Mouse (Mus musculus) brain, embryonic 14.5 days (tissue): ENCODE measurements at regions not wholly inside any gene's neighbourhood (a gene's known extent, or its start where the extent isn't known, plus 50 kb on each side); places are given as distances from the start of the nearest gene placed in this dataset.

Source experiments
- CTCF ChIP-seq: fragments of 200-500 bp; IDR thresholded peaks from 2 replicates; pipeline ENCODE4 v1.5.1; 2012; ENCODE audit warnings: inconsistent platforms, mild to moderate bottlenecking, moderate library complexity, borderline replicate concordance; ENCODE audit not compliant: insufficient read depth, insufficient read length; ENCODE audit errors: extremely low read depth
- POLR2A ChIP-seq: fragments of 200-500 bp; IDR thresholded peaks from 2 replicates; pipeline ENCODE4 v1.6.1; 2012; ENCODE audit warnings: mild to moderate bottlenecking, inconsistent platforms, borderline replicate concordance; ENCODE audit not compliant: poor library complexity, insufficient read depth, insufficient read length, severe bottlenecking; ENCODE audit errors: extremely low read depth

DNA sequence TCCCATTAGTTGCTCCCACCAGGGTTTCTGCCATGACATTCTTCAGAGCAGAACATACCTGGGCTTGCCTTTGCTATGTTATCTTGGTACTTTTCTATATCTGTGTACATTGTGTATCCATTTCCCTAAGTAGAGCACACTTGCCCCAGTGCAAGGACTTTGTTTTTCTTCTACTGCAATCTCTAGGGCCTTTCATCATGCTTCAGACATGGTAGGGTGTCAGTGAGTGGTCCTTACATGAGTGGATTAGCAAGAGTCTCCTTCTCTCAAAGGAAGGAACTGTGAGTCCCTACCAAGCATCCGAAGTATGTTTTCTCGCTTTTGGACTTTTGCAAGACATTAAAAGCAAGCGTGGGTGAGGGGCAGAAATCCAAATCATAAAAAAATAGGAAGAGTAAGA lies 351.4 kb upstream of the Dach1 start:
- TF ChIP-seq POLR2A (no peak), CTCF (no peak)
